ENCODE assay signal across 23 mouse cellular contexts in genomic region chr4:149808060-149808567, GRCm38 (mm10). TPM values are rescaled to one million over a fixed set of nuclear protein-coding genes. Genes with fewer than 3 reads are reported as not detected.
DNase-seq lines count a peak whose midpoint lies in the region; ATAC-seq and TF ChIP-seq lines count a peak whose summit lies in the region.
"Had no signal": no experiment of that assay in that cellular context is flagged by ENCODE, and none has a peak within 500 bp of the region (broad histone marks: within the 10 kb centered on the region; RNA-seq: fewer than 3 reads in every experiment).

No protein-coding gene starts in this region.

- no peak for ATAC-seq in kidney, embryonic 16.5 days (ENCODE audit: low FRiP score, low TSS enrichment)
- peak; percentile 61; the same call in 1 of the 2 replicates for ATAC-seq in limb, embryonic 12.5 days (ENCODE audit: insufficient number of reproducible peaks, insufficient read depth, low FRiP score, low TSS enrichment, low read depth)
- ATAC-seq: forebrain, postnatal 0 days; intestine, postnatal 0 days had no signal

- H3K27ac ChIP-seq in gastrocnemius, adult 2 months = peak overlapping the region; percentile 16; the same call in 1 of the 2 replicates
- no peak overlapping the region for H3K27ac ChIP-seq in kidney, embryonic 16.5 days (ENCODE audit: low read length)
- H3K27ac ChIP-seq in embryonic facial prominence, embryonic 10.5 days (replicated peaks) = peak overlapping the region; percentile 15; the same call in 1 of the 2 replicates
- H3K27ac ChIP-seq in limb, embryonic 12.5 days = 0 out of 2 replicates have a peak overlapping the region, but pooled peaks have one; percentile 29
- no peak overlapping the region for H3K27ac ChIP-seq in forebrain, embryonic 10.5 days
- no peak overlapping the region for H3K27ac ChIP-seq in cerebellum, adult 2 months (ENCODE audit: insufficient read depth, low read length)
- H3K27ac ChIP-seq: layer of hippocampus, adult 2 months; limb, embryonic 15.5 days; liver, embryonic 14.5 days; lung, embryonic 15.5 days; macrophage; midbrain, embryonic 10.5 days; stomach, postnatal 0 days had no signal

- H3K9ac ChIP-seq in kidney, embryonic 16.5 days (replicated peaks; ENCODE audit: low read length) = no peak overlapping the region
- H3K9ac ChIP-seq in limb, embryonic 12.5 days (replicated peaks) = no peak overlapping the region
- H3K9ac ChIP-seq: forebrain, postnatal 0 days; limb, embryonic 15.5 days; liver, embryonic 14.5 days; lung, embryonic 15.5 days had no signal

- H3K4me3 ChIP-seq in gastrocnemius, adult 2 months = no peak overlapping the region
- H3K4me3 ChIP-seq in kidney, embryonic 16.5 days (ENCODE audit: low read length) = no peak overlapping the region
- H3K4me3 ChIP-seq in embryonic facial prominence, embryonic 10.5 days = no peak overlapping the region
- no peak overlapping the region for H3K4me3 ChIP-seq in limb, embryonic 12.5 days (replicated peaks)
- no peak overlapping the region for H3K4me3 ChIP-seq in forebrain, embryonic 10.5 days
- H3K4me3 ChIP-seq in cerebellum, adult 2 months (replicated peaks; ENCODE audit: insufficient read depth, low read depth, low read length) = no peak overlapping the region
- H3K4me3 ChIP-seq: layer of hippocampus, adult 2 months; limb, embryonic 15.5 days; lung, embryonic 15.5 days; midbrain, embryonic 10.5 days had no signal

- no peaks in the 10 kb centered on the region; the same call in 1 of the 2 replicates for H3K27me3 ChIP-seq in kidney, embryonic 16.5 days (ENCODE audit: insufficient read depth, low read length)
- H3K27me3 ChIP-seq in embryonic facial prominence, embryonic 10.5 days (replicated peaks; ENCODE audit: low read depth, poor library complexity, severe bottlenecking) = peaks cover 62% of the 10 kb centered on the region
- H3K27me3 ChIP-seq in limb, embryonic 12.5 days = peaks cover 18% of the 10 kb centered on the region
- peaks cover 67% of the 10 kb centered on the region for H3K27me3 ChIP-seq in forebrain, embryonic 10.5 days (ENCODE audit: poor library complexity, severe bottlenecking)
- H3K27me3 ChIP-seq in cerebellum, adult 2 months (ENCODE audit: control insufficient read depth, insufficient read depth, low read length) = no peaks in the 10 kb centered on the region

- DNase-seq in gastrocnemius, adult 2 months = no peak
- DNase-seq in gastrocnemius, postnatal 4 days (ENCODE audit: low spot score in 2 of 2) = no peak
- DNase-seq in kidney, postnatal 14 days = no peak
- DNase-seq in embryonic facial prominence, embryonic 10.5 days (ENCODE audit: low spot score) = peak; percentile 37
- DNase-seq in forebrain, embryonic 10.5 days (ENCODE audit: extremely low spot score, low spot score) = no peak
- DNase-seq in cerebellum, adult 2 months = no peak
- DNase-seq: adrenal gland, adult 2 months; cerebellum, adult 11-12 months; cerebellum, postnatal 25 days; forebrain, postnatal 0 days; gastrocnemius, postnatal 25 days; kidney, postnatal 10 days had no signal

- TF ChIP-seq POLR2A in cerebellum, adult 2 months (IDR thresholded peaks at IDR 0.05; ENCODE audit: borderline replicate concordance, insufficient read depth, low read length) = no peak

- H3K4me1 ChIP-seq in kidney, embryonic 16.5 days (ENCODE audit: insufficient read depth, low read length) = peaks cover 14% of the 10 kb centered on the region
- peaks cover 33% of the 10 kb centered on the region for H3K4me1 ChIP-seq in embryonic facial prominence, embryonic 10.5 days
- H3K4me1 ChIP-seq in limb, embryonic 12.5 days (replicated peaks) = peaks cover 19% of the 10 kb centered on the region
- H3K4me1 ChIP-seq in forebrain, embryonic 10.5 days = peaks cover 13% of the 10 kb centered on the region
- no peaks in the 10 kb centered on the region for H3K4me1 ChIP-seq in cerebellum, adult 2 months (ENCODE audit: control insufficient read depth, insufficient read depth, low read length)

- H3K36me3 ChIP-seq in kidney, embryonic 16.5 days (ENCODE audit: insufficient read depth, low read length) = no peaks in the 10 kb centered on the region
- H3K36me3 ChIP-seq in embryonic facial prominence, embryonic 10.5 days (replicated peaks) = no peaks in the 10 kb centered on the region
- H3K36me3 ChIP-seq in limb, embryonic 12.5 days = no peaks in the 10 kb centered on the region
- no peaks in the 10 kb centered on the region for H3K36me3 ChIP-seq in forebrain, embryonic 10.5 days (replicated peaks)
- H3K36me3 ChIP-seq: G1E; limb, embryonic 15.5 days; lung, embryonic 15.5 days; midbrain, embryonic 10.5 days had no signal

- H3K4me2 ChIP-seq in kidney, embryonic 16.5 days (replicated peaks; ENCODE audit: low read depth, low read length) = 0 out of 2 replicates have a peak overlapping the region, but pooled peaks have one; percentile 16
- peak overlapping the region; percentile 21; the same call in 1 of the 2 replicates for H3K4me2 ChIP-seq in limb, embryonic 12.5 days
- H3K4me2 ChIP-seq: limb, embryonic 15.5 days; lung, embryonic 15.5 days had no signal

- WGBS in kidney, embryonic 16.5 days = 28% methylated on average over 14 of the region's 14 CpGs
- WGBS in embryonic facial prominence, embryonic 10.5 days = 33% methylated on average over 14 of the region's 14 CpGs
- WGBS in limb, embryonic 12.5 days = 14% methylated on average over 14 of the region's 14 CpGs
- 31% methylated on average over 14 of the region's 14 CpGs for WGBS in forebrain, embryonic 10.5 days
- WGBS in cerebellum, adult 2 months = 83% methylated on average over 14 of the region's 14 CpGs

- TF ChIP-seq CTCF in gastrocnemius, adult 2 months (IDR thresholded peaks at IDR 0.05) = no peak
- no peak for TF ChIP-seq CTCF in cerebellum, adult 2 months (IDR thresholded peaks at IDR 0.05; ENCODE audit: borderline replicate concordance, insufficient read depth, low read depth, low read length)

- intact Hi-C loops in gastrocnemius, adult 2 months (cut with DNase I) = loop anchor here (2.0 to 10.0 kb wide), 4 partner anchors 29 to 287 kb away; no protein-coding TSS in a partner anchor

- no peaks in the 10 kb centered on the region for H3K9me3 ChIP-seq in kidney, embryonic 16.5 days (ENCODE audit: low read length)
- H3K9me3 ChIP-seq in embryonic facial prominence, embryonic 10.5 days = no peaks in the 10 kb centered on the region
- no peaks in the 10 kb centered on the region for H3K9me3 ChIP-seq in limb, embryonic 12.5 days
- H3K9me3 ChIP-seq in forebrain, embryonic 10.5 days = no peaks in the 10 kb centered on the region
- H3K9me3 ChIP-seq: limb, embryonic 15.5 days; lung, embryonic 15.5 days; midbrain, embryonic 10.5 days had no signal

RNA-seq across cellular contexts. Expression of gene Slc25a33, which starts 34.0 kb away (rescaled TPM):
- 10 to 100 TPM; 11.3 to 11.7 TPM for total RNA-seq in gastrocnemius, adult 2 months (2021)
- total RNA-seq in gastrocnemius, postnatal 4 days (2021) = 1 to 10 TPM; 5.8 to 9.0 TPM
- 13.9 and 14.2 TPM in 2 replicates for polyA plus RNA-seq in kidney, embryonic 16.5 days (2015; fragmentation: Nextera tagmentation; extraction: Ambion mirVana)
- polyA plus RNA-seq in embryonic facial prominence, embryonic 10.5 days (2016; fragmentation: Nextera tagmentation; extraction: Ambion mirVana) = 17.6 and 18.7 TPM in 2 replicates
- polyA plus RNA-seq in limb, embryonic 12.5 days (2016; fragmentation: Nextera tagmentation; extraction: Ambion mirVana) = 27.6 and 33.5 TPM in 2 replicates
- 13.4 and 15.0 TPM in 2 replicates for polyA plus RNA-seq in forebrain, embryonic 10.5 days (2016; fragmentation: Nextera tagmentation; extraction: Ambion mirVana)
- polyA plus RNA-seq in cerebellum, adult 2 months (2012; rRNA removed) = 73.4 and 77.0 TPM in 2 replicates

Comparison
In these comparisons a context has a peak if more than half of its experiments do, and no peak if none do; other contexts are left out.
1. H3K27ac ChIP-seq: peak in gastrocnemius, adult 2 months (single experiment), embryonic facial prominence, embryonic 10.5 days (single experiment) and limb, embryonic 12.5 days (single experiment); none in kidney, embryonic 16.5 days (single experiment), forebrain, embryonic 10.5 days (single experiment) and cerebellum, adult 2 months (single experiment).